Mouse (Mus musculus) CH12.LX (cell line): Measurements from ENCODE around the gene Srd5a3. TPM values are rescaled to one million over a fixed set of nuclear protein-coding genes. Genes with fewer than 3 reads are reported as not detected.
A peak's percentile ranks its signal among the peaks of the same experiment; 100 is the strongest.

Source experiments
- DNase-seq: peaks from one replicate; pipeline ENCODE4 v3.0.0-alpha.2; 2013; ENCODE audit errors: extremely low read depth
- H3K27ac ChIP-seq: 2 replicates; pipeline ENCODE4 v1.5.1; 2012; ENCODE audit warnings: low read depth, mild to moderate bottlenecking, control low read depth, moderate library complexity; ENCODE audit not compliant: insufficient read depth
- H3K27me3 ChIP-seq: replicated peaks from 2 replicates; pipeline ENCODE3; 2012; ENCODE audit warnings: inconsistent platforms
- H3K36me3 ChIP-seq, 2 experiments: replicated peaks in 1 of 2; 2 replicates each; pipeline versions ENCODE3 to v1.6.1; 2012; ENCODE audit warnings: inconsistent platforms in 1 of 2, low read length in 1 of 2, mild to moderate bottlenecking in 1 of 2, mixed read lengths in 1 of 2, moderate library complexity in 1 of 2; ENCODE audit not compliant: control insufficient read depth in 1 of 2, insufficient read depth in 1 of 2
- H3K4me1 ChIP-seq, 2 experiments: 2 replicates each; pipeline ENCODE4 v1.6.1; 2012; ENCODE audit warnings: inconsistent platforms in 1 of 2, moderate library complexity in 1 of 2; ENCODE audit not compliant: insufficient read depth in 2 of 2, control insufficient read depth in 1 of 2
- H3K4me2 ChIP-seq: 2 replicates; pipeline ENCODE4 v1.6.1; 2012; ENCODE audit warnings: low read depth, mild to moderate bottlenecking, control low read depth; ENCODE audit not compliant: poor library complexity, insufficient read depth, severe bottlenecking
- H3K4me3 ChIP-seq, 3 experiments: fragments of 150-350 bp in 1 of 3; sonication (generic) in 1 of 3; replicated peaks in 1 of 3; 2 replicates each; pipeline versions ENCODE3 to v1.5.1; 2011 to 2012; ENCODE audit warnings: low read depth in 2 of 3, low read length in 2 of 3, mild to moderate bottlenecking in 2 of 3, moderate library complexity in 2 of 3, control low read depth in 1 of 3, improper control_type of control experiment in 1 of 3, inconsistent platforms in 1 of 3, mixed read lengths in 1 of 3; ENCODE audit not compliant: poor library complexity in 1 of 3
- H3K79me2 ChIP-seq: replicated peaks from 2 replicates; pipeline ENCODE4 v1.6.1; 2012; ENCODE audit warnings: mild to moderate bottlenecking, moderate library complexity; ENCODE audit not compliant: control insufficient read depth, poor library complexity, insufficient read depth, severe bottlenecking; ENCODE audit errors: extremely low read depth
- H3K9ac ChIP-seq: 2 replicates; pipeline ENCODE4 v1.6.1; 2012; ENCODE audit warnings: low read depth, mild to moderate bottlenecking, control low read depth, moderate library complexity; ENCODE audit not compliant: insufficient read depth
- H3K9me3 ChIP-seq: replicated peaks from 2 replicates; pipeline ENCODE3; 2012; ENCODE audit warnings: low read length, inconsistent platforms, mixed read lengths
- BHLHE40 ChIP-seq: IDR thresholded peaks from 2 replicates; pipeline ENCODE4 v1.6.1; 2011; ENCODE audit warnings: mild to moderate bottlenecking, low read depth, low read length, improper control_type of control experiment
- CHD1 ChIP-seq: IDR thresholded peaks from 2 replicates; pipeline ENCODE4 v1.6.1; 2012; ENCODE audit warnings: low read depth, low read length, improper control_type of control experiment, inconsistent platforms
- CHD2 ChIP-seq: IDR thresholded peaks from 2 replicates; pipeline ENCODE4 v1.6.1; 2011; ENCODE audit warnings: low read length, improper control_type of control experiment
- ELF1 ChIP-seq: IDR thresholded peaks from 2 replicates; pipeline ENCODE4 v1.6.1; 2014; ENCODE audit warnings: low read depth, mild to moderate bottlenecking, inconsistent platforms, low read length, improper control_type of control experiment
- EP300 ChIP-seq: IDR thresholded peaks from 2 replicates; pipeline ENCODE4 v1.6.1; 2011; ENCODE audit warnings: low read length, improper control_type of control experiment
- ETS1 ChIP-seq: conservative IDR thresholded peaks from 2 replicates; pipeline ENCODE4 v1.6.1; 2012; ENCODE audit warnings: low read depth, mild to moderate bottlenecking, inconsistent platforms, low read length, improper control_type of control experiment, moderate library complexity
- HCFC1 ChIP-seq: IDR thresholded peaks from 2 replicates; pipeline ENCODE4 v1.6.1; 2012; ENCODE audit warnings: low read depth, mild to moderate bottlenecking, inconsistent platforms, low read length, improper control_type of control experiment
- JUN ChIP-seq: IDR thresholded peaks from 2 replicates; pipeline ENCODE4 v1.6.1; 2011; ENCODE audit warnings: low read depth, mild to moderate bottlenecking, low read length, improper control_type of control experiment, moderate library complexity; ENCODE audit not compliant: insufficient read depth
- KAT2A ChIP-seq: IDR thresholded peaks from 2 replicates; pipeline ENCODE4 v1.6.1; 2012; ENCODE audit warnings: low read length, improper control_type of control experiment, inconsistent platforms; ENCODE audit not compliant: insufficient replicate concordance
- MAX ChIP-seq: IDR thresholded peaks from 2 replicates; pipeline ENCODE4 v1.6.1; 2011; ENCODE audit warnings: low read length, improper control_type of control experiment
- MAZ ChIP-seq: IDR thresholded peaks from 2 replicates; pipeline ENCODE4 v1.6.1; 2012; ENCODE audit warnings: low read depth, mild to moderate bottlenecking, inconsistent platforms, low read length, improper control_type of control experiment, moderate library complexity
- MEF2A ChIP-seq: IDR thresholded peaks from 2 replicates; pipeline ENCODE4 v1.6.1; 2014; ENCODE audit warnings: low read depth, mild to moderate bottlenecking, inconsistent platforms, low read length, improper control_type of control experiment, borderline replicate concordance
- NRF1 ChIP-seq: IDR thresholded peaks from 2 replicates; pipeline ENCODE4 v1.6.1; 2014; ENCODE audit warnings: low read depth, mild to moderate bottlenecking, inconsistent platforms, low read length, improper control_type of control experiment, moderate library complexity
- POLR2AphosphoS2 ChIP-seq: IDR thresholded peaks from 2 replicates; pipeline ENCODE4 v1.6.1; 2011; ENCODE audit warnings: low read depth, low read length, improper control_type of control experiment
- TBP ChIP-seq: conservative IDR thresholded peaks from 2 replicates; pipeline ENCODE4 v1.6.1; 2011; ENCODE audit warnings: low read depth, low read length, improper control_type of control experiment
- TCF12 ChIP-seq: IDR thresholded peaks from 2 replicates; pipeline ENCODE4 v1.6.1; 2014; ENCODE audit warnings: low read depth, mild to moderate bottlenecking, inconsistent platforms, low read length, improper control_type of control experiment
- UBTF ChIP-seq: IDR thresholded peaks from 2 replicates; pipeline ENCODE4 v1.6.1; 2012; ENCODE audit warnings: low read depth, mild to moderate bottlenecking, inconsistent platforms, low read length, improper control_type of control experiment, moderate library complexity
- USF1 ChIP-seq: IDR thresholded peaks from 2 replicates; pipeline ENCODE4 v1.6.1; 2014; ENCODE audit warnings: low read depth, mild to moderate bottlenecking, inconsistent platforms, low read length, improper control_type of control experiment
- USF2 ChIP-seq: conservative IDR thresholded peaks from 2 replicates; pipeline ENCODE4 v1.6.1; 2011; ENCODE audit warnings: low read depth, low read length, improper control_type of control experiment
- dilution Hi-C: fragments of 300-500 bp; cut with MboI; formaldehyde crosslinking; loops from 2 replicates; pipeline ENCODE4 v1.14.3; 2020; ENCODE audit warnings: low sequenced_read_pairs; ENCODE audit not compliant: extremely low pct_unique_long_range_greater_than_20kb, extremely low pct_ligation_motif_present
- in situ Hi-C: fragments of 300-500 bp; cut with MboI; formaldehyde crosslinking; loops from 3 replicates; pipeline ENCODE4 v1.14.3; 2019; ENCODE audit warnings: low sequenced_read_pairs, low pct_ligation_motif_present, low pct_unique_long_range_greater_than_20kb, mixed read lengths
- polyA plus RNA-seq: library from polyadenylated mRNA; unstranded; fragments of >175 nt; gene quantifications from 2 replicates; pipeline ENCODE4 v1.2.1, GENCODE M21; 2012; ENCODE audit warnings: low read depth; ENCODE audit not compliant: insufficient read length
- total RNA-seq, 2 experiments: library from RNA; depleted of rRNA; stranded (reverse); fragments of 300-350 nt in 1 of 2; fragments of >200 nt in 1 of 2; gene quantifications; 2 replicates each; pipeline ENCODE4 v1.2.3; 2012 to 2014

The Srd5a3 gene
- total and polyA plus RNA-seq, 3 experiments: 10.4 to 19.9 (median 18.8) TPM

- DNase-seq: peak; percentile 84
- H3K79me2 ChIP-seq: peaks cover 33% of the 10 kb centered on the region
- H3K4me2 ChIP-seq: no peak overlapping the region
- no peak overlapping the region for H3K27ac ChIP-seq
- peaks cover 24 to 51% of the 10 kb centered on the region in 2 experiments for H3K36me3 ChIP-seq
- no peaks in the 10 kb centered on the region for H3K9me3 ChIP-seq
- no peak overlapping the region for H3K9ac ChIP-seq
- in situ Hi-C loops: no loop called here
- H3K4me1 ChIP-seq: peaks cover 16 to 57% of the 10 kb centered on the region in 2 experiments
- no peak overlapping the region for H3K4me3 ChIP-seq
- no peak for TF ChIP-seq ELF1
- TF ChIP-seq JUN: no peak
- no peak for TF ChIP-seq NRF1
- TF ChIP-seq TCF12: no peak
- TF ChIP-seq CHD1: no peak
- TF ChIP-seq MAX: no peak
- no peak for TF ChIP-seq POLR2AphosphoS2
- no peak for TF ChIP-seq CHD2
- TF ChIP-seq ETS1: no peak
- TF ChIP-seq USF1: no peak
- no peak for TF ChIP-seq USF2
- TF ChIP-seq EP300: no peak
- peak; percentile 65; the same call in 1 of the 2 replicates for TF ChIP-seq MEF2A
- no peak for TF ChIP-seq KAT2A
- TF ChIP-seq BHLHE40: 0 out of 2 replicates have a peak, but pooled peaks have one; percentile 12
- dilution Hi-C loops: no loop called here
- no peaks in the 10 kb centered on the region for H3K27me3 ChIP-seq
Observed at GRCm38 (mm10) chr5:76194377-76194945, 54.4 kb downstream of the Srd5a3 start.

GRCm38 (mm10) chr5:76199346-76199745 lies 59.3 kb downstream of the Srd5a3 start:
- H3K4me1 ChIP-seq: peaks cover 3 to 11% of the 10 kb centered on the region in 2 experiments
- dilution Hi-C loops: no loop called here
- peaks cover 37 to 68% of the 10 kb centered on the region in 2 experiments for H3K36me3 ChIP-seq

More at GRCm38 (mm10) chr5:76199346-76199745, 59.3 kb downstream of the Srd5a3 start:
- TF ChIP-seq MAZ: no peak
- no peak for TF ChIP-seq USF1
- no peak for TF ChIP-seq TBP
- no peak for TF ChIP-seq HCFC1
- no peak for TF ChIP-seq UBTF
- TF ChIP-seq, all 38 proteins: peak for 0
- Histone ChIP-seq H3K27ac (no peak overlapping the region), H3K27me3 (no peaks in the 10 kb centered on the region), H3K4me3 (no peak overlapping the region), H3K9ac (no peak overlapping the region), H3K9me3 (no peaks in the 10 kb centered on the region), H3K4me2 (no peak overlapping the region), H3K79me2 (peaks cover 8% of the 10 kb centered on the region; the same call in 1 of the 2 replicates)
- in situ Hi-C loops: no loop called here
- DNase-seq: no peak
